Mouse (Mus musculus) spleen, adult 12 weeks (tissue): ENCODE results near the gene Gm45062.

Experiments used
- DNase-seq: peaks from one replicate; pipeline ENCODE4 v3.0.0; 2022; ENCODE audit warnings: low spot score

Gm45062 gene

DNA sequence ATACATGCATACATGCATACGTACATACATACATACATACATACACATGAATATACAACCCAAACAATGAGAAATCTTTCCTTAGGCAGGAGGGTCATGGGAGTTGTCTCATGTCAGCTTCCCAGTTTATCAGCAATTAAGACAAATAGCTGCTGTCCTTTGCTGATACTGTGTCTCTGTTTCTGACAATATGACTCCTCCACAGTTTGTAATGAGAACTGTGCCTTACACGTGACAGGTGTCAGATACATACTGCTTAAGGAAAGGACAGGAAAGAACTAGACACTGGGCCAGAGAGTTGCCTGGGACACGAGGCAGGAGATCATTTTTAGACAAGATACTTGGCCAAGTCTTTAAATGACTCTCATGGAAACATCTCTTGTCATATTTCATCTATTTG lies 215.1 kb downstream of the Gm45062 start:
- DNase-seq = no peak

- no peak for DNase-seq
Observed at GRCm38 (mm10) chr6:8474820-8475219, 215.6 kb downstream of the Gm45062 start.

GRCm38 (mm10) chr6:8479176-8479575 lies 219.9 kb downstream of the Gm45062 start:
- DNase-seq = no peak

DNA sequence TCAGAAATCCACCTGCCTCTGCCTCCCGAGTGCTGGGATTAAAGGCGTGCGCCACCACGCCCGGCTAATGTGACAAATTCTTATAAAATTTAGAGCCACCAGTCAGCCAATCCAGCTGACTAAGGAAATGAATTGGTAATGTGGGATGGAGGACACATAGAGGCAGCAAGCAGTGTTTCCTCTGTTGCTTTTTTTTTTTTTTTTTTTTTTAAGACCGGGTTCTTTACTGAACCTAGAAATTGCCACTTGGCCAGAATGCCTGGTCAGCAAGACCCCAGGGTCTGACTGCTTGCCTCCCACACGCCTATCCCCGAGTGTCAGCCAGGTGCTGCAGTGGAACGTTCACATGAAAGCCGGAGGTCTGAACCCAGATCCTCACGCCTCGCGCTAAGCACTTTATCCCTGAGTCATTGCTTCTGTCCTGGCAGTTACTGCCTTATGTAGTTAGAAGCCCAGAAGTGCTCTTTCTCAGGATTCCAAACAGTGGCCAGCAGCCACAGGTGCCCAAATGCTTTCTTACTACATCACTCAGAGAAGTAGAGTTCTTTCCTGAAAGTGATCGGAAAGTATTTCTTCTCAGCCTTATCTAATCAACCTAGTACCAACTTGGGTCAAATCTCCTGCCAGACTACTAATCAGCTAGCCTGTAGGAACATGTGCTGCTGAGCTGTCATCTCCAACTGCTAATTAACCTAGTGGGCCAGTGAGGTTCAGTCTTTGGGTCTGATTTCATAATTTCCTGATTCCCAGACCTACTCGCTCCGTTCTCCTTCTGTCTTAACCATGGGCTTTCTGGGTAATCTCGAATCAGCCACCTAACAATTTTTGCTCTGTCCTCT lies 225.4 kb downstream of the Gm45062 start:
- DNase-seq = peak; percentile 34

- peak; percentile 55 for DNase-seq
Observed at GRCm38 (mm10) chr6:8485414-8486175, 226.3 kb downstream of the Gm45062 start.

DNA sequence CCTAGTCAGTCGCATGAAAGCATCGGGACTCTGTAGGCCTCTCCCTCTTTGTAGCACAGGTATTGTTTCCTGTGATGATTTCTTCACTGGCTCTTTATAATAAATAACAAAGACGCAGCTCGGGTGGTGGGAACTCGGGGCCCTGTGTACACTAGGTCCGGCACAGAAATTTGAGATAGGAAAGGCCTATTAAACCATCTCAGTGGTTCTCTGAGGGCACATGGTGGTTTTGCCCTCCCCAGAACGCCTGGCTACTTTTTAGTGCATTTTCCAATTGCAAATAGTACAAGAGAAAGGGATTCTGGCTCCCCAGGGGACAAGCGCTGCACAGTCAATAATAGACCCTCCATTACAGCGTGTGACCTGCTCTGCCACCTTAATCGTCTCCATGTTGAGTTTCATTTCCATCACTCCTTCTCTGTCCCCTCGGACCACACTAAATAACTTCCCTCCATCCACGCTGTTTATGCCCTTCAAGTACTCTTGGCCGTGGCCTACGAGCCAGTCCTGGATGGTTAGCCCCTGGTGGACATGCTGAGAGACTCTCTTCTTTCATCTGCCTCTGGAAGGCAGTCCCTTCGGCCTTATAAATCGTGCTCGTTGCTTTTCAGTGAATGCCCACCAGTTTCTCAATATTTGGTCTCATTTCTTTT lies 227.3 kb downstream of the Gm45062 start:
- no peak for DNase-seq

GRCm38 (mm10) chr6:8487044-8487853 lies 228.0 kb downstream of the Gm45062 start:
- DNase-seq = peak; percentile 25

- DNase-seq = no peak
Observed at GRCm38 (mm10) chr6:8488249-8488648, 229.0 kb downstream of the Gm45062 start.

GRCm38 (mm10) chr6:8489266-8489665 lies 230.0 kb downstream of the Gm45062 start:
- DNase-seq = no peak

- no peak for DNase-seq
Observed at GRCm38 (mm10) chr6:8489938-8490585, 230.8 kb downstream of the Gm45062 start.

DNA sequence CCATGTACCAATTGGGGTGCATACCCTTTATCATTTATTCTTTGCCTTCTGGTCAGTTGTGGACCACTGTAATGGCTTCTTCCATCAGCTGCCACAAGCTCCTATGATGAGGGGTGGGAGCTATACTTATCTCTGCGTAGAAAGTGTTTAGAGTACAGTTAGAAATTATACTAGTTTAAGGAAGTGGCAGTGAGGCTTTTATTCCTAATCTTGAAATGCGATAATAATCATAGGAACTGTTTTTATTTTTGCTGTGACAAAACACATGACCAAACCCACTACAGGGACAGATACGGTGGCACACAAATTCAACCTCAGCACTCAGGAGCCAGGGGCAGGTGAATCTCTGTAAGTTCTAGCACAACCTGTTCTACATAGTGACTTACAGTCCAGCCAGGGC lies 233.0 kb downstream of the Gm45062 start:
- no peak for DNase-seq

DNA sequence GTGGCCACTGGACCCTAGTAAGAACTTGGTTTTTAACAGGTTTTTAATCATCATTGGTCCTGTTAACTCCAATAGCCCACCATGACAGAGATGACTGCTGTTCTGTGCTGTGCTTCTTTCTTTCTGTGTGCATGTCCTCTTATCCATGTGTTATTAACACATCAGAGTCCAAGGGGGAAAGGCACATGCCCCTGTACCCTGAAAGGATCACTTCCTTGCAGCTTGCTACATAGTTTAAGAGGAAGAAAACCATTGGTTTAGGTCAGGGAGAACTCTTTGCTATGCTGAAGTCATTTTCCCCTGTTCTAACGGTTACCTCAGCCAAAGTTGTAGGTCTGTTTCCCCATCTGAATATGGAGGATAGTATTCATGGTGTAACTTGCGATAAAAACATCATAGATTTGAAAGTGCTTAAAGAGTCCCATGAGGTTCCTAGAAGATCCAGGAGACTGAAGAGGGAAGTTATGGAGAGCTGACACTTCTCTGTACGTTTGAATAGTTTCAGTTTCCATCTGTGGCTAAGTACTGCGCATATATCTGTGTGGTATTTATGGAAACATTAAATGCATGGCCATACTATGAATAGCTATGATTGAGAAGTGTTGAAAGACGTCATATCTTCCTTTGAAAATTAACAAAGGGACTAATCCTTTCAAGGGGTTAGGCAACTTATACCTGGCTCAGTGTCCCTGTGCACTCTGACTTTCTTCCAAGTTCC lies 236.0 kb downstream of the Gm45062 start:
- DNase-seq = no peak

DNA sequence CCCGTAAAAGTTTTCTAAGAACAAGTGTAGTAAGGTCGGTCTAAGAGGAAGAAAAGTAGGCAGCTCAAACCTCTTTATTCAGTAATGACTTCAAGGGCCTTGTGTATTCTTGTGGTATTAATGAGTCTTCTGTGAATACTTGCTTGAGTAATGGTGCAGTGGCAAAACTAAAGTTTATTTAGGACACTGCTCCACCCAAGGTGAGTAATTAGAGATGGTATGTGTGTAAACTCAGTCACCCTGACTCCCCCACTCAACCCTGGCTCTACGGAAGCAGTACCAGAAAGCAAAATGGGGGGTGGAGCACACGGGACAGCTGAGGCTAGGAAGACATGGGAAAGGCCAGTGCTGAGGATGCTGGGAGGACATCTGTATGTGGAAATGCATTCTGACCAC lies 236.6 kb downstream of the Gm45062 start:
- DNase-seq = no peak

- DNase-seq = no peak
Observed at GRCm38 (mm10) chr6:8497234-8497867, 238.1 kb downstream of the Gm45062 start.

DNA sequence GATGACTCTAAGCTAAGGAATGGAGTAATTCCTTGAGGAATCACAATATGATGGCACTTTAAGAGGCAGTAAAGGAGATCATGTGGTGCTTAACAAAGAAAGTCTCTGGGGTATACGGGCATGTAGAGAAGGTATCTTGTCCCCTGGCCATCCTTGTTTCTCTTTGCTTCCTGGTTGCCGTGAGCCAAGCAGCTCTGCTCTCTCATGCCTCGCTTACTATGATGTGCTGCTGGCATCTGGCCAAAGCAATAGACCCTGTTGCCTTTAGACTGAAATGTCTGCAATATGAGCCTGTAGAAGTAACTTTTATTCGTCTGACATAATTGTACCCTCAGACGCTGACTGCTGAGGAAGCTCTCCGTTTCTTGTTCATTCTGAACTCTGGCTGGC lies 238.6 kb downstream of the Gm45062 start:
- no peak for DNase-seq

GRCm38 (mm10) chr6:8498961-8499360 lies 239.7 kb downstream of the Gm45062 start:
- no peak for DNase-seq

DNA sequence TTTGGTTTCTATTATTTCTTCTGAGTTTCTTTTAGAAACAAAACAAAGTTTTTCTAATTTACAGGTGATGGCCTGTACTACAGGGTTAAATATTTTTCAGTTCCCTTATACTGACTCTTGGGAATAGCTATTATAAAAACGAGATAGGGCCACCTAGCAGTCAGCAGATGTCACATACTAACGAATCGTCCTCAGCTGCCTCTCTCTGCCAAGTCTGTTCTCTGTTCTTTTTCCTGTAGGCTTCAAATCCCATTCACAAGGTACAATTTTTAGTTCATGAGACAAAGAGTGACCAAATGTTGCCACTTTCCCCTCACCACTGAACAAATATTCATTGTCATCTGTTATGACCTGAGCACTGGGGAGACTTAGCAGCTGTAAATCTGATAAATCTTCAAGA lies 244.7 kb downstream of the Gm45062 start:
- DNase-seq = no peak

GRCm38 (mm10) chr6:8504521-8505228 lies 245.4 kb downstream of the Gm45062 start:
- DNase-seq = peak; percentile 41

GRCm38 (mm10) chr6:8506631-8507030 lies 247.4 kb downstream of the Gm45062 start:
- DNase-seq = no peak
